Mouse (Mus musculus): ENCODE results near the gene Ceacam10. TPM values are rescaled to one million over a fixed set of nuclear protein-coding genes. Genes with fewer than 3 reads are reported as not detected.

Gene Ceacam10
- polyA plus RNA-seq, 1 experiment from 2014 or later = not detected

DNA sequence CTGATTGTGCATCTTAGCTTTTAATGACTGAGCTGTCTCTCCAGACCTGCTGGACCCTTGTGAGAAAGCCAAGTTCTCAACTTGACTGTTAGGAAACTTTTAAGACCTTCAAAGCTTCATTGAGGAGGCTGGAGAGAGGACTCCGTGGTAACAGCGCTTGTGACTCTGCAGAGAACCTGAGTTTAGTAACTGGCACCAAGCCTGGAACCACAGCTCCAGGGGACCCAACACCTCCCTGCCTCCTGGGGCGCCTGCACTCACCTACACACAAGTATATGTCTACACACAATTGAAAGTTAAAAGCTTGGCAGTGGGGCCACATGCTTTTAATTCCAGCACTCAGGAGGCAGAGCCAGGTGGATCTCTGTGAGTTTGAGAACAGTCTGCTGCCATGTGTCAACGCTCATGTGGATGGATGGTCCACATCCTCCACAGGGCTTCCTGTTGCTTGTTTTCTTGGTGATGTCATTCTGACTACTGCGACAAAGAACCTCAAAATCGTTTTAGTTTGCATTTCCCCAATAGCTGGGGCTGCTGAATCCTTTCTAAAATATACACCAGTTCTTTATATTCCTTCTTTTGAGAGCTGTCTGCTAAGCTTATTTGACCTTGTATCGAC is 25.3 kb downstream of the Ceacam10 start:
- Histone ChIP-seq H3K9ac (no peak overlapping the region), H3K36me3 (no peaks in the 10 kb centered on the region), H3K4me2 (replicated peaks) (no peak overlapping the region), H3K9me3 (replicated peaks) (peaks cover 11% of the 10 kb centered on the region; the same call in 1 of the 2 replicates), H3K4me3 (no peak overlapping the region), H3K27me3 (no peaks in the 10 kb centered on the region), H3K4me1 (no peaks in the 10 kb centered on the region), H3K27ac (no peak overlapping the region)
- 82% methylated on average over 7 of the region's 7 CpGs for WGBS
- no peak for ATAC-seq (ENCODE audit: low FRiP score)

DNA sequence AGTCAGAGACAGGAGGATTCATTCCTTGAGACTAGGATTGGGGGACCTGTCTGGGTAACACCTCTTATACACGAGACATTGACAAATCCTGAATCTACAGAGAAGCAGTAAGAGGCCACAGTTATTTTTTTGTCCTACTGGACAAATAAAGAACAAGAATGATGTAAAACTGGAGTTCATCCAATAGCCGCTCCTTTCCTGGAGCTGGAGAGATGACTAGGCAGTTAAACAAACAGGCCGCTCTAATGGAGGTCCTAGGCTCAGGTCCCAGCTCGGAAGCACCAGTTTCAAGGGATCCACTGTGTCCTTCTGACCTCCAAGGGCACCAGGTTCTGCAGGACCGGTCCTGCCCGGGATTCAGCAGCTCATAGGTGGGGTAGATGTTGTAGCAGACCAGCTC is 27.8 kb downstream of the Ceacam10 start:
- H3K4me3 ChIP-seq = no peak overlapping the region
- no peak overlapping the region for H3K4me2 ChIP-seq (replicated peaks)
- H3K36me3 ChIP-seq = no peaks in the 10 kb centered on the region
- no peaks in the 10 kb centered on the region for H3K9me3 ChIP-seq (replicated peaks)
- 0 out of 2 replicates have a peak, but pooled peaks cover 2% of the 10 kb centered on the region for H3K4me1 ChIP-seq
- no peak overlapping the region for H3K27ac ChIP-seq
- no peak for ATAC-seq (ENCODE audit: low FRiP score)
- H3K9ac ChIP-seq = no peak overlapping the region
- WGBS = 65% methylated on average over 6 of the region's 6 CpGs
- no peaks in the 10 kb centered on the region for H3K27me3 ChIP-seq

- no peak overlapping the region for H3K4me3 ChIP-seq
- no peak overlapping the region for H3K9ac ChIP-seq
- H3K4me2 ChIP-seq (replicated peaks) = no peak overlapping the region
- no peak for ATAC-seq (ENCODE audit: low FRiP score)
- 34% methylated on average over 2 of the region's 2 CpGs for WGBS
- no peaks in the 10 kb centered on the region for H3K9me3 ChIP-seq (replicated peaks)
- no peak overlapping the region for H3K27ac ChIP-seq
- H3K4me1 ChIP-seq = 0 out of 2 replicates have a peak, but pooled peaks cover 2% of the 10 kb centered on the region
- H3K27me3 ChIP-seq = no peaks in the 10 kb centered on the region
- H3K36me3 ChIP-seq = no peaks in the 10 kb centered on the region
Observed at GRCm38 (mm10) chr7:24809041-24809440, 32.0 kb downstream of the Ceacam10 start.

- Histone ChIP-seq H3K27ac (no peak overlapping the region), H3K4me3 (no peak overlapping the region), H3K4me2 (replicated peaks) (no peak overlapping the region), H3K27me3 (no peaks in the 10 kb centered on the region; the same call in 1 of the 2 replicates), H3K4me1 (no peaks in the 10 kb centered on the region), H3K9me3 (replicated peaks) (no peaks in the 10 kb centered on the region), H3K36me3 (no peaks in the 10 kb centered on the region), H3K9ac (no peak overlapping the region)
- WGBS = 2% methylated on average over 3 of the region's 3 CpGs
- peak; percentile 68; the same call in 1 of the 2 replicates for ATAC-seq (ENCODE audit: low FRiP score)
Observed at GRCm38 (mm10) chr7:24817502-24817901, 40.5 kb downstream of the Ceacam10 start.

GRCm38 (mm10) chr7:24824452-24824851 is 47.4 kb downstream of the Ceacam10 start:
- H3K36me3 ChIP-seq = no peaks in the 10 kb centered on the region
- no peak overlapping the region for H3K4me3 ChIP-seq
- no peaks in the 10 kb centered on the region for H3K9me3 ChIP-seq (replicated peaks)
- no peak overlapping the region for H3K27ac ChIP-seq
- H3K4me2 ChIP-seq (replicated peaks) = no peak overlapping the region
- no peak for ATAC-seq (ENCODE audit: low FRiP score)
- WGBS = 76% methylated on average over 7 of the region's 7 CpGs
- H3K4me1 ChIP-seq = no peaks in the 10 kb centered on the region
- no peaks in the 10 kb centered on the region for H3K27me3 ChIP-seq
- no peak overlapping the region for H3K9ac ChIP-seq

- Histone ChIP-seq H3K36me3 (no peaks in the 10 kb centered on the region), H3K27ac (no peak overlapping the region), H3K4me1 (no peaks in the 10 kb centered on the region), H3K4me2 (replicated peaks) (no peak overlapping the region), H3K4me3 (no peak overlapping the region), H3K9me3 (replicated peaks) (no peaks in the 10 kb centered on the region), H3K27me3 (no peaks in the 10 kb centered on the region), H3K9ac (no peak overlapping the region)
- ATAC-seq (ENCODE audit: low FRiP score) = no peak
- WGBS = 91% methylated on average over 4 of the region's 4 CpGs
Observed at GRCm38 (mm10) chr7:24827181-24827580, 50.2 kb downstream of the Ceacam10 start.

Other genes starting within 250 kb of the Ceacam10 start
- 29.0 and 34.1 TPM in 2 replicates for gene Irgq, start 246.5 kb upstream of the Ceacam10 start, polyA plus RNA-seq (2016; fragmentation: Nextera tagmentation; extraction: Ambion mirVana)
- gene Pinlyp, start 231.1 kb upstream of the Ceacam10 start, polyA plus RNA-seq (2016; fragmentation: Nextera tagmentation; extraction: Ambion mirVana) = not detected in 2 replicates
- gene Xrcc1, start 230.9 kb upstream of the Ceacam10 start, polyA plus RNA-seq (2016; fragmentation: Nextera tagmentation; extraction: Ambion mirVana) = 75.9 and 87.9 TPM in 2 replicates
- 14.2 and 15.4 TPM in 2 replicates for gene Ethe1, start 189.7 kb upstream of the Ceacam10 start, polyA plus RNA-seq (2016; fragmentation: Nextera tagmentation; extraction: Ambion mirVana)
- gene Zfp575, start 189.6 kb upstream of the Ceacam10 start, polyA plus RNA-seq (2016; fragmentation: Nextera tagmentation; extraction: Ambion mirVana) = 5.1 and 5.5 TPM in 2 replicates
- 0.09 TPM in 1 of 2 replicates, not detected in the other for gene Phldb3, start 166.4 kb upstream of the Ceacam10 start, polyA plus RNA-seq (2016; fragmentation: Nextera tagmentation; extraction: Ambion mirVana)
- gene Lypd3, start 140.7 kb upstream of the Ceacam10 start, polyA plus RNA-seq (2016; fragmentation: Nextera tagmentation; extraction: Ambion mirVana) = 1.3 and 1.5 TPM in 2 replicates
- not detected in 2 replicates for gene Tex101, start 100.5 kb upstream of the Ceacam10 start, polyA plus RNA-seq (2016; fragmentation: Nextera tagmentation; extraction: Ambion mirVana)
- not detected in 2 replicates for gene BC049730, start 68.0 kb upstream of the Ceacam10 start, polyA plus RNA-seq (2016; fragmentation: Nextera tagmentation; extraction: Ambion mirVana)
- not detected in 2 replicates for gene Gm4763, start 50.3 kb upstream of the Ceacam10 start, polyA plus RNA-seq (2016; fragmentation: Nextera tagmentation; extraction: Ambion mirVana)
- 0.23 and 0.39 TPM in 2 replicates for gene Cd177, start 16.9 kb upstream of the Ceacam10 start, polyA plus RNA-seq (2016; fragmentation: Nextera tagmentation; extraction: Ambion mirVana)
- gene Gm9844, start 85.0 kb downstream of the Ceacam10 start, polyA plus RNA-seq (2016; fragmentation: Nextera tagmentation; extraction: Ambion mirVana) = 28.6 and 37.8 TPM in 2 replicates
- gene Lypd4, start 92.7 kb downstream of the Ceacam10 start, polyA plus RNA-seq (2016; fragmentation: Nextera tagmentation; extraction: Ambion mirVana) = not detected in 2 replicates
- gene Dmrtc2, start 92.9 kb downstream of the Ceacam10 start, polyA plus RNA-seq (2016; fragmentation: Nextera tagmentation; extraction: Ambion mirVana) = 0.27 TPM in 1 of 2 replicates, not detected in the other
- gene Rps19, start 107.2 kb downstream of the Ceacam10 start, polyA plus RNA-seq (2016; fragmentation: Nextera tagmentation; extraction: Ambion mirVana) = 1,212 and 1,459 TPM in 2 replicates
- gene Cd79a, start 120.2 kb downstream of the Ceacam10 start, polyA plus RNA-seq (2016; fragmentation: Nextera tagmentation; extraction: Ambion mirVana) = 0.23 and 0.36 TPM in 2 replicates
- gene Arhgef1, start 125.7 kb downstream of the Ceacam10 start, polyA plus RNA-seq (2016; fragmentation: Nextera tagmentation; extraction: Ambion mirVana) = 91.2 and 91.8 TPM in 2 replicates
- 9.4 and 13.8 TPM in 2 replicates for gene Gm4881, start 167.3 kb downstream of the Ceacam10 start, polyA plus RNA-seq (2016; fragmentation: Nextera tagmentation; extraction: Ambion mirVana)
- 122 and 138 TPM in 2 replicates for gene Rabac1, start 195.5 kb downstream of the Ceacam10 start, polyA plus RNA-seq (2016; fragmentation: Nextera tagmentation; extraction: Ambion mirVana)
- 110 and 121 TPM in 2 replicates for gene Atp1a3, start 228.8 kb downstream of the Ceacam10 start, polyA plus RNA-seq (2016; fragmentation: Nextera tagmentation; extraction: Ambion mirVana)